Mouse (Mus musculus) MEL (cell line): ENCODE measurements around the gene 4930404N11Rik. TPM values are rescaled to one million over a fixed set of nuclear protein-coding genes. Genes with fewer than 3 reads are reported as not detected.

Experiments
- DNase-seq: peaks from one replicate; pipeline ENCODE4 v3.0.0; 2011; ENCODE audit warnings: low read depth, low spot score
- H3K27ac ChIP-seq: 2 replicates; pipeline ENCODE4 v1.5.1; 2012; ENCODE audit warnings: low read depth, mild to moderate bottlenecking, control low read depth, low read length, moderate library complexity; ENCODE audit not compliant: control insufficient read depth
- H3K27me3 ChIP-seq, 2 experiments: fragments of 150-350 bp in 1 of 2; sonication (generic) in 1 of 2; 2 replicates each; pipeline ENCODE4 v1.6.1; 2012; ENCODE audit warnings: low read length in 2 of 2, mild to moderate bottlenecking in 2 of 2, improper control_type of control experiment in 1 of 2, moderate library complexity in 1 of 2; ENCODE audit not compliant: insufficient read depth in 2 of 2, control insufficient read depth in 1 of 2
- H3K36me3 ChIP-seq, 2 experiments: 2 replicates each; pipeline ENCODE4 v1.6.1; 2012 to 2014; ENCODE audit warnings: low read length in 2 of 2, improper control_type of control experiment in 1 of 2, inconsistent platforms in 1 of 2, mild to moderate bottlenecking in 1 of 2; ENCODE audit not compliant: insufficient read depth in 2 of 2, control insufficient read depth in 1 of 2
- H3K4me1 ChIP-seq, 2 experiments: fragments of 150-350 bp in 1 of 2; sonication (generic) in 1 of 2; 2 replicates each; pipeline ENCODE4 v1.6.1; 2012; ENCODE audit warnings: low read length in 2 of 2, improper control_type of control experiment in 1 of 2, mild to moderate bottlenecking in 1 of 2; ENCODE audit not compliant: insufficient read depth in 2 of 2, control insufficient read depth in 1 of 2
- H3K4me3 ChIP-seq, 2 experiments: fragments of 150-350 bp in 1 of 2; sonication (generic) in 1 of 2; 2 replicates each; pipeline ENCODE4 v1.5.1; 2012; ENCODE audit warnings: low read depth in 2 of 2, low read length in 2 of 2, mild to moderate bottlenecking in 2 of 2, moderate library complexity in 2 of 2, control low read depth in 1 of 2, improper control_type of control experiment in 1 of 2; ENCODE audit not compliant: control insufficient read depth in 1 of 2, insufficient read depth in 1 of 2
- H3K79me2 ChIP-seq: 2 replicates; pipeline ENCODE4 v1.6.1; 2012; ENCODE audit warnings: mild to moderate bottlenecking, low read length, moderate library complexity; ENCODE audit not compliant: control insufficient read depth, poor library complexity, insufficient read depth
- H3K9ac ChIP-seq: 2 replicates; pipeline ENCODE4 v1.6.1; 2012; ENCODE audit warnings: low read depth, mild to moderate bottlenecking, control low read depth, low read length, moderate library complexity; ENCODE audit not compliant: control insufficient read depth, poor library complexity, severe bottlenecking
- H3K9me3 ChIP-seq: fragments of 150-350 bp; sonication (generic); replicated peaks from 2 replicates; pipeline ENCODE4 v1.6.1; 2012; ENCODE audit warnings: mild to moderate bottlenecking, low read length, improper control_type of control experiment, moderate library complexity; ENCODE audit not compliant: insufficient read depth
- CTCF ChIP-seq, 3 experiments: IDR thresholded peaks in 2 of 3; conservative IDR thresholded peaks in 1 of 3; 2 replicates each; pipeline ENCODE4 v1.5.1; 2011 to 2012; ENCODE audit warnings: low read length in 3 of 3, low read depth in 2 of 3, mild to moderate bottlenecking in 2 of 3, improper control_type of control experiment in 1 of 3, inconsistent platforms in 1 of 3, mixed read lengths in 1 of 3, moderate library complexity in 1 of 3; ENCODE audit not compliant: control insufficient read depth in 1 of 3, insufficient read depth in 1 of 3, poor library complexity in 1 of 3, severe bottlenecking in 1 of 3
- E2F4 ChIP-seq: IDR thresholded peaks from 2 replicates; pipeline ENCODE4 v1.6.1; 2011; ENCODE audit warnings: low read depth, low read length, improper control_type of control experiment, borderline replicate concordance
- GABPA ChIP-seq: IDR thresholded peaks from 2 replicates; pipeline ENCODE4 v1.6.1; 2012; ENCODE audit warnings: low read depth, mild to moderate bottlenecking, inconsistent platforms, low read length, improper control_type of control experiment, moderate library complexity
- KAT2A ChIP-seq: conservative IDR thresholded peaks from 2 replicates; pipeline ENCODE4 v1.6.1; 2012; ENCODE audit warnings: low read depth, low read length, improper control_type of control experiment, inconsistent platforms
- MAFK ChIP-seq: IDR thresholded peaks from 2 replicates; pipeline ENCODE4 v1.6.1; 2011; ENCODE audit warnings: low read depth, mild to moderate bottlenecking, low read length, improper control_type of control experiment, borderline replicate concordance
- MAX ChIP-seq: IDR thresholded peaks from 2 replicates; pipeline ENCODE4 v1.6.1; 2011; ENCODE audit warnings: low read length, improper control_type of control experiment
- MAZ ChIP-seq: IDR thresholded peaks from 2 replicates; pipeline ENCODE4 v1.6.1; 2012; ENCODE audit warnings: low read depth, mild to moderate bottlenecking, inconsistent platforms, low read length, improper control_type of control experiment
- MEF2A ChIP-seq: IDR thresholded peaks from 2 replicates; pipeline ENCODE4 v1.6.1; 2014; ENCODE audit warnings: low read depth, mild to moderate bottlenecking, inconsistent platforms, low read length, improper control_type of control experiment; ENCODE audit not compliant: poor library complexity, insufficient replicate concordance, severe bottlenecking; ENCODE audit errors: extremely low read depth
- MYC ChIP-seq: IDR thresholded peaks from 2 replicates; pipeline ENCODE4 v1.6.1; 2011; ENCODE audit warnings: low read depth, mild to moderate bottlenecking, low read length, improper control_type of control experiment, moderate library complexity
- NRF1 ChIP-seq: IDR thresholded peaks from 2 replicates; pipeline ENCODE4 v1.6.1; 2014; ENCODE audit warnings: low read depth, mild to moderate bottlenecking, inconsistent platforms, low read length, improper control_type of control experiment, moderate library complexity; ENCODE audit not compliant: poor library complexity, insufficient read depth, severe bottlenecking
- POLR2A ChIP-seq, 2 experiments: IDR thresholded peaks; 2 replicates each; pipeline ENCODE4 v1.6.1; 2011 to 2012; ENCODE audit warnings: low read length in 2 of 2, mild to moderate bottlenecking in 2 of 2, control low read depth in 1 of 2, improper control_type of control experiment in 1 of 2, low read depth in 1 of 2, moderate library complexity in 1 of 2; ENCODE audit not compliant: control insufficient read depth in 1 of 2, insufficient read depth in 1 of 2, poor library complexity in 1 of 2
- POLR2AphosphoS2 ChIP-seq: IDR thresholded peaks from 2 replicates; pipeline ENCODE4 v1.6.1; 2011; ENCODE audit warnings: low read length, improper control_type of control experiment
- RAD21 ChIP-seq: IDR thresholded peaks from 2 replicates; pipeline ENCODE4 v1.6.1; 2011; ENCODE audit warnings: mild to moderate bottlenecking, low read depth, low read length, improper control_type of control experiment
- RCOR1 ChIP-seq: IDR thresholded peaks from 2 replicates; pipeline ENCODE4 v1.6.1; 2012; ENCODE audit warnings: low read depth, mild to moderate bottlenecking, inconsistent platforms, low read length, improper control_type of control experiment
- SMC3 ChIP-seq: IDR thresholded peaks from 2 replicates; pipeline ENCODE4 v1.6.1; 2011; ENCODE audit warnings: low read depth, low read length, improper control_type of control experiment
- TAL1 ChIP-seq: IDR thresholded peaks from 2 replicates; pipeline ENCODE4 v1.6.1; 2012; ENCODE audit warnings: mild to moderate bottlenecking, inconsistent platforms, low read length, moderate library complexity, mixed read lengths
- TBP ChIP-seq: IDR thresholded peaks from 2 replicates; pipeline ENCODE4 v1.8.0; 2011; ENCODE audit warnings: low read depth, low read length, improper control_type of control experiment
- UBTF ChIP-seq: IDR thresholded peaks from 2 replicates; pipeline ENCODE4 v1.6.1; 2012; ENCODE audit warnings: low read depth, mild to moderate bottlenecking, inconsistent platforms, low read length, improper control_type of control experiment, moderate library complexity, borderline replicate concordance; ENCODE audit not compliant: insufficient read depth
- USF2 ChIP-seq, 2 experiments: IDR thresholded peaks; 2 replicates each; pipeline ENCODE4 v1.6.1; 2011 to 2012; ENCODE audit warnings: improper control_type of control experiment in 2 of 2, low read length in 2 of 2, borderline replicate concordance in 1 of 2, inconsistent platforms in 1 of 2, low read depth in 1 of 2, mild to moderate bottlenecking in 1 of 2; ENCODE audit not compliant: insufficient read depth in 1 of 2
- ZC3H11A ChIP-seq: IDR thresholded peaks from 2 replicates; pipeline ENCODE4 v1.6.1; 2012; ENCODE audit warnings: low read depth, mild to moderate bottlenecking, inconsistent platforms, low read length, improper control_type of control experiment
- ZKSCAN1 ChIP-seq: IDR thresholded peaks from 2 replicates; pipeline ENCODE4 v1.6.1; 2012; ENCODE audit warnings: low read depth, mild to moderate bottlenecking, inconsistent platforms, low read length, improper control_type of control experiment, moderate library complexity
- ZNF384 ChIP-seq: IDR thresholded peaks from 2 replicates; pipeline ENCODE4 v1.6.1; 2012; ENCODE audit warnings: low read depth, mild to moderate bottlenecking, inconsistent platforms, low read length, improper control_type of control experiment
- polyA plus RNA-seq, 2 experiments: library from polyadenylated mRNA; stranded (reverse) in 1 of 2; unstranded in 1 of 2; fragments of >175 nt in 1 of 2; fragments of >200 nt in 1 of 2; gene quantifications; 2 replicates each; pipeline versions ENCODE4 v1.2.1 to v1.2.4; 2012; ENCODE audit warnings: low replicate concordance in 2 of 2, low read depth in 1 of 2; ENCODE audit not compliant: insufficient read length in 2 of 2, insufficient read depth in 1 of 2, missing spikeins in 1 of 2
- total RNA-seq: library from RNA; depleted of rRNA; stranded (reverse); fragments of 300-350 nt; gene quantifications from 2 replicates; pipeline ENCODE4 v1.2.3, GENCODE M21; 2012

Gene 4930404N11Rik
- total and polyA plus RNA-seq, 3 experiments: 3.1 to 12.1 TPM; not detected in 1

- TF ChIP-seq TAL1: no peak
- TF ChIP-seq RCOR1: no peak
- TF ChIP-seq MYC: peak; percentile 86
- peak; percentile 69; the same call in 1 of the 2 replicates for TF ChIP-seq KAT2A
- TF ChIP-seq NRF1: peak; percentile 66
- no peak for TF ChIP-seq GABPA
- peak; percentile 56; the same call in 1 of the 2 replicates for TF ChIP-seq MAX
- TF ChIP-seq CTCF (IDR thresholded peaks at IDR 0.05 in 2 of 3, conservative IDR thresholded peaks at IDR 0.05 in 1 of 3; ENCODE audit: control insufficient read depth in 1 of 3, insufficient read depth in 1 of 3, low read depth in 2 of 3, low read length in 3 of 3, poor library complexity in 1 of 3, severe bottlenecking in 1 of 3): peak; percentile 71 to 81 (median 79)
- peak; percentile 35 for TF ChIP-seq RAD21
- peak; percentile 87 for TF ChIP-seq ZNF384
- TF ChIP-seq E2F4: no peak
- TF ChIP-seq SMC3: peak; percentile 55
- TF ChIP-seq UBTF: no peak
- TF ChIP-seq USF2 (IDR thresholded peaks at IDR 0.05; ENCODE audit: borderline replicate concordance in 1 of 2, insufficient read depth in 1 of 2, low read depth in 1 of 2, low read length in 2 of 2): no peak
- TF ChIP-seq POLR2AphosphoS2: peak; percentile 54; the same call in 1 of the 2 replicates
- TF ChIP-seq MAFK: no peak
- TF ChIP-seq ZC3H11A: 0 out of 2 replicates have a peak, but pooled peaks have one; percentile 10
- no peak for TF ChIP-seq ZKSCAN1
- TF ChIP-seq TBP: peak; percentile 79; the same call in 1 of the 2 replicates
- TF ChIP-seq MAZ: peak; percentile 63
Measured at GRCm38 (mm10) chr10:81350351-81351063, 15.1 kb downstream of the 4930404N11Rik start, which contains the start of gene Hmg20b (continued).

GRCm38 (mm10) chr10:81349961-81350350 is 15.7 kb downstream of the 4930404N11Rik start:
- no peak for DNase-seq
- Histone ChIP-seq H3K4me3 (peak overlapping the region; percentile 81 to 94), H3K4me1 (peaks cover 10 to 14% of the 10 kb centered on the region in 2 experiments; a peak in 3 of 4 replicates), H3K9me3 (no peaks in the 10 kb centered on the region), H3K9ac (peak overlapping the region; percentile 84), H3K27me3 (no peaks in the 10 kb centered on the region), H3K36me3 (peaks cover 0 to 12% of the 10 kb centered on the region in 2 experiments; a peak in 2 of 4 replicates), H3K79me2 (peaks cover 4% of the 10 kb centered on the region; the same call in 1 of the 2 replicates), H3K27ac (peak overlapping the region; percentile 56)
- TF ChIP-seq UBTF: 0 out of 2 replicates have a peak, but pooled peaks have one; percentile 26
- 0 out of 4 replicates have a peak, but pooled peaks of 1 of the 2 experiments have one; percentile 12 for TF ChIP-seq POLR2A (IDR thresholded peaks at IDR 0.05; ENCODE audit: control insufficient read depth in 1 of 2, insufficient read depth in 1 of 2, low read depth in 1 of 2, low read length in 2 of 2, poor library complexity in 1 of 2)
- no peak for TF ChIP-seq MEF2A
